ENCODE assay signal across 9 mouse cellular contexts in the genomic region with DNA sequence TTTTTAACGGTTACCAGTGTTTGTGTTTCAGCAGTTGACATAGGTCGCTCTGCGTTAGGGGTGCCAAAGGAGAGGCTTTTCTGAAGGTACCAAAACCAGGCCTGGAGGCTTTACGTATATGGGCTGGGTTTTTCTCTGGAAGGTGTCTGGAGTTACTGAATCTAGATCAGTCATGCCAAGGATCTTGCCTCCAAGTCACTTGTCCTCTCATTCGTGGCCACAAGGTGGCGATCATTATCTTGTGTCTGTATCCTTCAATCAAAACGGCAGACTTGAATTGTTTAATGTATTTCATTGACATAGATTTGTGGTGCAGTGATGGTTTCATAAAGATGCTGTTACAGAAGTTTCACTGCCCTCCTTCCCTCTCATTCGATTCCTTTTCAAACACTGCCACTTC. TPM values are rescaled to one million over a fixed set of nuclear protein-coding genes. Genes with fewer than 3 reads are reported as not detected.
A peak's percentile ranks its signal among the peaks of the same experiment; 100 is the strongest.
DNase-seq lines count a peak whose midpoint lies in the region; ATAC-seq and TF ChIP-seq lines count a peak whose summit lies in the region.
"Had no signal": no experiment of that assay in that cellular context is flagged by ENCODE, and none has a peak within 500 bp of the region (broad histone marks: within the 10 kb centered on the region; RNA-seq: fewer than 3 reads in every experiment).

No protein-coding gene starts in this region.

- no peaks in the 10 kb centered on the region for H3K36me3 ChIP-seq in kidney, adult 2 months (ENCODE audit: control insufficient read depth, insufficient read depth, low read length)
- H3K36me3 ChIP-seq in kidney, embryonic 15.5 days = peaks cover 19% of the 10 kb centered on the region
- no peaks in the 10 kb centered on the region; a peak in 1 of 4 replicates for H3K36me3 ChIP-seq in MEL (ENCODE audit: control insufficient read depth in 1 of 2, insufficient read depth in 2 of 2, low read length in 2 of 2)
- no peaks in the 10 kb centered on the region for H3K36me3 ChIP-seq in neural tube, embryonic 11.5 days (ENCODE audit: control insufficient read depth, insufficient read depth, low read length)

- peak; percentile 66 for TF ChIP-seq RAD21 in MEL (IDR thresholded peaks at IDR 0.05; ENCODE audit: low read depth, low read length)

- H3K4me2 ChIP-seq in kidney, embryonic 15.5 days = no peak overlapping the region
- H3K4me2 ChIP-seq in neural tube, embryonic 11.5 days (ENCODE audit: low read depth) = no peak overlapping the region

- no peak overlapping the region for H3K4me3 ChIP-seq in kidney, adult 2 months (ENCODE audit: insufficient read depth, low read depth, low read length)
- no peak overlapping the region for H3K4me3 ChIP-seq in kidney, embryonic 15.5 days (replicated peaks)
- no peak overlapping the region for H3K4me3 ChIP-seq in MEL (ENCODE audit: control insufficient read depth in 1 of 2, insufficient read depth in 1 of 2, low read depth in 2 of 2, low read length in 2 of 2)
- H3K4me3 ChIP-seq in neural tube, embryonic 11.5 days (ENCODE audit: low read depth, low read length) = no peak overlapping the region
- H3K4me3 ChIP-seq: myocyte had no signal

- 44% methylated on average over 8 of the region's 8 CpGs for WGBS in kidney, adult 2 months
- WGBS in kidney, embryonic 15.5 days = 42% methylated on average over 8 of the region's 8 CpGs
- 40% methylated on average over 8 of the region's 8 CpGs for WGBS in neural tube, embryonic 11.5 days

- no peak overlapping the region for H3K27ac ChIP-seq in kidney, adult 2 months (ENCODE audit: insufficient read depth, low read depth, low read length)
- no peak overlapping the region for H3K27ac ChIP-seq in kidney, embryonic 15.5 days
- no peak overlapping the region for H3K27ac ChIP-seq in MEL (ENCODE audit: control insufficient read depth, low read depth, low read length)
- no peak overlapping the region for H3K27ac ChIP-seq in neural tube, embryonic 11.5 days (ENCODE audit: low read depth, low read length)

- TF ChIP-seq EP300 in MEL (IDR thresholded peaks at IDR 0.05; ENCODE audit: low read depth in 1 of 2, low read length in 2 of 2) = no peak

- H3K79me2 ChIP-seq in MEL (ENCODE audit: control insufficient read depth, insufficient read depth, low read length, poor library complexity) = no peaks in the 10 kb centered on the region

- H3K27me3 ChIP-seq in kidney, adult 2 months (replicated peaks; ENCODE audit: control insufficient read depth, insufficient read depth, low read length) = no peaks in the 10 kb centered on the region
- H3K27me3 ChIP-seq in kidney, embryonic 15.5 days = no peaks in the 10 kb centered on the region
- H3K27me3 ChIP-seq in MEL (ENCODE audit: control insufficient read depth in 1 of 2, insufficient read depth in 2 of 2, low read length in 2 of 2) = no peaks in the 10 kb centered on the region
- H3K27me3 ChIP-seq in neural tube, embryonic 11.5 days (ENCODE audit: control insufficient read depth, insufficient read depth, low read length) = no peaks in the 10 kb centered on the region

- no peak for TF ChIP-seq POLR2A in kidney, adult 2 months (IDR thresholded peaks at IDR 0.05; ENCODE audit: low read depth, low read length)
- TF ChIP-seq POLR2A in MEL (IDR thresholded peaks at IDR 0.05; ENCODE audit: control insufficient read depth in 1 of 2, insufficient read depth in 1 of 2, low read depth in 1 of 2, low read length in 2 of 2, poor library complexity in 1 of 2) = no peak

- peak; percentile 62 for TF ChIP-seq CTCF in kidney, adult 2 months (conservative IDR thresholded peaks at IDR 0.05; ENCODE audit: insufficient read depth, insufficient read length, low read depth, low read length)
- TF ChIP-seq CTCF in MEL (IDR thresholded peaks at IDR 0.05 in 2 of 3, conservative IDR thresholded peaks at IDR 0.05 in 1 of 3; ENCODE audit: control insufficient read depth in 1 of 3, insufficient read depth in 1 of 3, low read depth in 2 of 3, low read length in 3 of 3, poor library complexity in 1 of 3, severe bottlenecking in 1 of 3) = peak; percentile 53 to 70 (median 65)

- DNase-seq in kidney, adult 2 months = peak; percentile 69
- DNase-seq in MEL (ENCODE audit: low read depth, low spot score) = peak; percentile 70
- DNase-seq in cerebellum, adult 18-20 months = peak; percentile 84 to 89
- DNase-seq in gastrocnemius, postnatal 10 days = peak; percentile 64
- DNase-seq in layer of hippocampus, postnatal 36 days = peak; percentile 73 to 76
- DNase-seq in neural tube, embryonic 11.5 days (ENCODE audit: low spot score) = peak; percentile 70

- H3K9me3 ChIP-seq in kidney, embryonic 15.5 days (replicated peaks) = no peaks in the 10 kb centered on the region
- H3K9me3 ChIP-seq in MEL (replicated peaks; ENCODE audit: insufficient read depth, low read length) = no peaks in the 10 kb centered on the region
- no peaks in the 10 kb centered on the region for H3K9me3 ChIP-seq in neural tube, embryonic 11.5 days (ENCODE audit: control insufficient read depth, low read length)

- H3K4me1 ChIP-seq in kidney, adult 2 months (ENCODE audit: control insufficient read depth, insufficient read depth, low read length) = no peaks in the 10 kb centered on the region
- H3K4me1 ChIP-seq in kidney, embryonic 15.5 days = no peaks in the 10 kb centered on the region
- H3K4me1 ChIP-seq in MEL (ENCODE audit: control insufficient read depth in 1 of 2, insufficient read depth in 2 of 2, low read length in 2 of 2) = no peaks in the 10 kb centered on the region
- no peaks in the 10 kb centered on the region for H3K4me1 ChIP-seq in neural tube, embryonic 11.5 days (ENCODE audit: control insufficient read depth, insufficient read depth, low read length)

- no peak overlapping the region for H3K9ac ChIP-seq in kidney, embryonic 15.5 days
- H3K9ac ChIP-seq in MEL (ENCODE audit: control insufficient read depth, low read depth, low read length, poor library complexity, severe bottlenecking) = no peak overlapping the region
- no peak overlapping the region for H3K9ac ChIP-seq in neural tube, embryonic 11.5 days (ENCODE audit: low read length)

- ATAC-seq in kidney, embryonic 15.5 days (replicated peaks; ENCODE audit: low FRiP score) = no peak
- ATAC-seq in neural tube, embryonic 11.5 days (ENCODE audit: insufficient read depth, low FRiP score, low TSS enrichment) = no peak
- ATAC-seq in erythroid progenitor cell, adult 5-6 weeks (replicated peaks; ENCODE audit: low FRiP score, poor library complexity, severe bottlenecking) = no peak

TF ChIP-seq in MEL, 35 proteins besides CTCF, POLR2A, EP300 and RAD21:
- TF ChIP-seq TAL1 (IDR thresholded peaks at IDR 0.05; ENCODE audit: low read length) = no peak
- TF ChIP-seq GATA1 (IDR thresholded peaks at IDR 0.05; ENCODE audit: low read depth, low read length) = no peak
- no peak for TF ChIP-seq UBTF (IDR thresholded peaks at IDR 0.05; ENCODE audit: borderline replicate concordance, insufficient read depth, low read depth, low read length)
- TF ChIP-seq E2F4 (IDR thresholded peaks at IDR 0.05; ENCODE audit: borderline replicate concordance, low read depth, low read length) = no peak
- TF ChIP-seq MYB (IDR thresholded peaks at IDR 0.05; ENCODE audit: low read depth, low read length) = no peak
- TF ChIP-seq SMC3 (IDR thresholded peaks at IDR 0.05; ENCODE audit: low read depth, low read length) = peak; percentile 64
- TF ChIP-seq ZC3H11A (IDR thresholded peaks at IDR 0.05; ENCODE audit: low read depth, low read length) = 0 out of 2 replicates have a peak, but pooled peaks have one; percentile 21
- TF ChIP-seq SIN3A (IDR thresholded peaks at IDR 0.05; ENCODE audit: low read length) = no peak

RNA-seq across cellular contexts. Expression of gene Tbc1d22a, which starts 29.4 kb away (rescaled TPM):
- 31.7 and 34.5 TPM in 2 replicates for polyA plus RNA-seq in kidney, adult 2 months (2012; rRNA removed)
- polyA plus RNA-seq in kidney, embryonic 15.5 days (2015; fragmentation: Nextera tagmentation; extraction: Ambion mirVana) = 13.1 and 13.8 TPM in 2 replicates
- 15.1 and 15.9 TPM in 2 replicates for total RNA-seq in MEL (2012; rRNA removed)
- 10 to 100 TPM in 1 of 2 experiments, not detected in 1; 21.1 TPM for polyA plus RNA-seq in MEL (2012; ENCODE audit: insufficient read depth in 1 of 2, insufficient read length in 2 of 2, low read depth in 1 of 2, low replicate concordance in 2 of 2, missing spikeins in 1 of 2)
- 10 to 100 TPM; 12.2 to 15.3 TPM for total RNA-seq in gastrocnemius, postnatal 10 days (2021)
- 10 to 100 TPM; 35.0 to 35.4 TPM for total RNA-seq in layer of hippocampus, postnatal 36 days (2021)
- 9.9 TPM in 2 replicates for polyA plus RNA-seq in neural tube, embryonic 11.5 days (2014; fragmentation: Nextera tagmentation; extraction: Ambion mirVana)
- total RNA-seq in erythroid progenitor cell, adult 5-6 weeks (2015; ENCODE audit: low replicate concordance) = 7.6 and 9.2 TPM in 2 replicates
- total RNA-seq in erythroid progenitor cell, adult 5-6 weeks (2017; ENCODE audit: low replicate concordance) = 8.2 and 12.9 TPM in 2 replicates

RNA-seq across cellular contexts. Expression of gene Cerk, which starts 57.8 kb away (rescaled TPM):
- 19.7 and 20.8 TPM in 2 replicates for polyA plus RNA-seq in kidney, adult 2 months (2012; rRNA removed)
- polyA plus RNA-seq in kidney, embryonic 15.5 days (2015; fragmentation: Nextera tagmentation; extraction: Ambion mirVana) = 12.1 and 12.4 TPM in 2 replicates
- 3.8 and 4.1 TPM in 2 replicates for total RNA-seq in MEL (2012; rRNA removed)
- polyA plus RNA-seq in MEL (2012; ENCODE audit: insufficient read depth in 1 of 2, insufficient read length in 2 of 2, low read depth in 1 of 2, low replicate concordance in 2 of 2, missing spikeins in 1 of 2) = 1 to 10 TPM in 1 of 2 experiments, not detected in 1; 9.5 TPM
- total RNA-seq in gastrocnemius, postnatal 10 days (2021) = 1 to 10 TPM; 8.0 to 9.5 TPM
- total RNA-seq in layer of hippocampus, postnatal 36 days (2021) = 10 to 100 TPM; 44.8 to 46.3 TPM
- 21.4 and 26.8 TPM in 2 replicates for polyA plus RNA-seq in neural tube, embryonic 11.5 days (2014; fragmentation: Nextera tagmentation; extraction: Ambion mirVana)
- total RNA-seq in erythroid progenitor cell, adult 5-6 weeks (2015; ENCODE audit: low replicate concordance) = 7.9 and 10.1 TPM in 2 replicates
- 5.5 and 10.0 TPM in 2 replicates for total RNA-seq in erythroid progenitor cell, adult 5-6 weeks (2017; ENCODE audit: low replicate concordance)
